Mouse (Mus musculus): ENCODE measurements around the gene Sac3d1. TPM values are rescaled to one million over a fixed set of nuclear protein-coding genes. Genes with fewer than 3 reads are reported as not detected.

Gene Sac3d1
- polyA plus RNA-seq (2014; fragmentation: Nextera tagmentation; extraction: Ambion mirVana): 64.5 and 73.7 TPM in 2 replicates

GRCm38 (mm10) chr19:6117986-6118676 is at the start of gene Sac3d1:
TSS of gene Sac3d1 (minus strand) at chr19:6118650.
- H3K27ac ChIP-seq (ENCODE audit: low read depth, low read length): peak within 1 kb of the TSS; percentile 96
- H3K4me3 ChIP-seq (ENCODE audit: low read depth, low read length): peak within 1 kb of the TSS; percentile 88
- H3K9me3 ChIP-seq (ENCODE audit: control insufficient read depth, low read length): no peaks in the 10 kb centered on the region
- peak within 1 kb of the TSS; percentile 86 for H3K4me2 ChIP-seq (ENCODE audit: low read depth, low read length, severe bottlenecking)
- DNase-seq (ENCODE audit: low spot score) (peak; percentile 94), ATAC-seq (replicated peaks; ENCODE audit: low FRiP score) (peak; percentile 89)
- H3K27me3 ChIP-seq (ENCODE audit: control insufficient read depth, insufficient read depth, low read length): no peaks in the 10 kb centered on the region
- under 1% methylated on average over 76 of the region's 77 CpGs for WGBS
- H3K9ac ChIP-seq (ENCODE audit: low read length): peak within 1 kb of the TSS; percentile 94
- H3K36me3 ChIP-seq (ENCODE audit: control insufficient read depth, insufficient read depth, low read length): peaks cover 8% of the 10 kb centered on the region
- H3K4me1 ChIP-seq (replicated peaks; ENCODE audit: control insufficient read depth, insufficient read depth, low read length): 0 out of 2 replicates have a peak, but pooled peaks cover 2% of the 10 kb centered on the region

DNA sequence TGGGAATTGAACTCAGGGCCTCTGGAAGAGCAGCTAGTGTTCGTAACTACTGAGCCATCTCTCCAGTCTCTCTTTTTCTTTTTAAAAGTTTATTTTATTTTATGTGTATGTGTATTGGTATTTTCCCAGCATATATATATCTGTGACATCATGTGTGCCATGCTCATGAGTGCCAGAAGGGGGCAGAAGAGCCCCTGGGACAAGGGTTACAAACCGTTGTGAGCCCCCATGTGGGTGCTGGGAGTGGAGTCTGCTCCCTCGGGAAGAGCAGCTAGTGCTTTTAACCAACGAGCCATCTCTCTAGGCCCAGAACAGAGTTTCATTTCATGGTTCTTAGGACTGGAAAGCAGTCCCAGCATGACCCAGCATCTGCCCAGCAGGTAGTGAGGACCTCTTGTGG is 48.3 kb upstream of the Sac3d1 start:
- Histone ChIP-seq H3K27ac (ENCODE audit: low read depth, low read length) (no peak overlapping the region), H3K27me3 (ENCODE audit: control insufficient read depth, insufficient read depth, low read length) (no peaks in the 10 kb centered on the region), H3K4me3 (ENCODE audit: low read depth, low read length) (no peak overlapping the region), H3K9ac (ENCODE audit: low read length) (no peak overlapping the region), H3K4me1 (replicated peaks; ENCODE audit: control insufficient read depth, insufficient read depth, low read length) (no peaks in the 10 kb centered on the region), H3K9me3 (ENCODE audit: control insufficient read depth, low read length) (no peaks in the 10 kb centered on the region), H3K4me2 (ENCODE audit: low read depth, low read length, severe bottlenecking) (no peak overlapping the region), H3K36me3 (ENCODE audit: control insufficient read depth, insufficient read depth, low read length) (no peaks in the 10 kb centered on the region)
- ATAC-seq (replicated peaks; ENCODE audit: low FRiP score) (no peak), DNase-seq (ENCODE audit: low spot score) (no peak)
- WGBS: 74% methylated on average over 4 of the region's 4 CpGs

DNA sequence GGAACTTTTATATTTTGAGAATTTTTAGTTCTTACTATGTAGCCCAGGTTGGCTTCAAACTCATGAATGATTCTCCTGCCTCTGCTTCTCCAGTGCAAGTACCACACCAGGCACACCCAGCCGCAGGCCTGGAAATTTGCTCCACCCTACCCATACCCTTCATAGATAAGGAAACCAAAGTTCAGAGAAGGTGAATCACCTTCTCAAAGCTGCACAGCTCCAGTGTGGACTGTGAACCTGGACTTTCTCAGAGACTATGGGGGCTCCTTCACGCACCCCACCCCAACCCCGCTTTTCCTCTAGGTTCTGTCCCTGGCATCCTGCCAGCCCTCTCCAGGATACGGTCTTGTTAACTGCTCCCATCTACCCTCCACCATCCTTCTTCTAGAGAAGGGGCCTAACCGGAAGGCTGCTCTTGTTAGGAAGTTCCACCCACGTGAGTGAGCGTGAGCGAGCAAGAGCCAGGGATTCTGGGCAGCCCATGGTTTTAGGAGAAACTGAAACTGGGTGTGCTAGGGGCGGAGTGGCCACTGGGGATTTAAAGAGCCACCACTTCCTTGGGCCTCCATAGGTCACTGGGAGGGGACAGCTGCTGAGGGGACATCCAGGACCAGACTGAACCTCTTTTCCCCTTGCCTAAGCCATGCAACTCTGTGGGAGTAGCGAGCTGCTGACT is 45.6 kb upstream of the Sac3d1 start:
- Histone ChIP-seq H3K9ac (ENCODE audit: low read length) (no peak overlapping the region), H3K27ac (ENCODE audit: low read depth, low read length) (no peak overlapping the region), H3K4me2 (ENCODE audit: low read depth, low read length, severe bottlenecking) (no peak overlapping the region), H3K9me3 (ENCODE audit: control insufficient read depth, low read length) (no peaks in the 10 kb centered on the region), H3K36me3 (ENCODE audit: control insufficient read depth, insufficient read depth, low read length) (no peaks in the 10 kb centered on the region), H3K4me1 (replicated peaks; ENCODE audit: control insufficient read depth, insufficient read depth, low read length) (no peaks in the 10 kb centered on the region), H3K4me3 (ENCODE audit: low read depth, low read length) (no peak overlapping the region), H3K27me3 (ENCODE audit: control insufficient read depth, insufficient read depth, low read length) (no peaks in the 10 kb centered on the region)
- WGBS: 80% methylated on average over 10 of the region's 10 CpGs
- DNase-seq (ENCODE audit: low spot score) (no peak), ATAC-seq (replicated peaks; ENCODE audit: low FRiP score) (no peak)

- no peak for DNase-seq (ENCODE audit: low spot score)
- Histone ChIP-seq H3K36me3 (ENCODE audit: control insufficient read depth, insufficient read depth, low read length) (no peaks in the 10 kb centered on the region), H3K4me1 (replicated peaks; ENCODE audit: control insufficient read depth, insufficient read depth, low read length) (no peaks in the 10 kb centered on the region), H3K9me3 (ENCODE audit: control insufficient read depth, low read length) (no peaks in the 10 kb centered on the region), H3K27me3 (ENCODE audit: control insufficient read depth, insufficient read depth, low read length) (no peaks in the 10 kb centered on the region), H3K27ac (ENCODE audit: low read depth, low read length) (no peak overlapping the region), H3K4me2 (ENCODE audit: low read depth, low read length, severe bottlenecking) (no peak overlapping the region), H3K9ac (ENCODE audit: low read length) (no peak overlapping the region), H3K4me3 (ENCODE audit: low read depth, low read length) (no peak overlapping the region)
- no peak for ATAC-seq (replicated peaks; ENCODE audit: low FRiP score)
- 78% methylated on average over 6 of the region's 6 CpGs for whole genome bisulfite sequencing
These were observed 38.8 kb upstream of the Sac3d1 start for GRCm38 (mm10) chr19:6157220-6157619.

DNA sequence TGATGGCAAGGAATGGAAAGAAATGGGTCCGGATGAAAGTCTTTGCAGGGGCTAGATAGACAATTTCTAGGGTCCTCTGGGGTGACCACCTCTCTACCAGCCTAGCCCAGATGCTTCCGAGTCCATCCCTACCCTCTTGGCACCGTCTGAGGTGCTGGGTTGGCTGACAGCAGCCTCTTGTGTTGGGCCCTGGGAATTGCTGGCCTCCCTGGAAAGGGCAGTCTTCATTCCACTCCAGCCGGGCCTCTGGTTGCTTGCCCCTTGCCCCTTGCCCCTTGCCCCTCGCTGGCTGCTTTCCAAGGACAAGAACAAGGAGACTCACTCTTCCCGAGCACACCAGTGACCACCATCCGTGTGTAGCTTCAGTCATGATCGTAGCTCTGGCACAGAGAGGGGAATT is 37.9 kb upstream of the Sac3d1 start:
- no peak for DNase-seq (ENCODE audit: low spot score)
- WGBS: 68% methylated on average over 8 of the region's 8 CpGs
- ATAC-seq (replicated peaks; ENCODE audit: low FRiP score): no peak

DNA sequence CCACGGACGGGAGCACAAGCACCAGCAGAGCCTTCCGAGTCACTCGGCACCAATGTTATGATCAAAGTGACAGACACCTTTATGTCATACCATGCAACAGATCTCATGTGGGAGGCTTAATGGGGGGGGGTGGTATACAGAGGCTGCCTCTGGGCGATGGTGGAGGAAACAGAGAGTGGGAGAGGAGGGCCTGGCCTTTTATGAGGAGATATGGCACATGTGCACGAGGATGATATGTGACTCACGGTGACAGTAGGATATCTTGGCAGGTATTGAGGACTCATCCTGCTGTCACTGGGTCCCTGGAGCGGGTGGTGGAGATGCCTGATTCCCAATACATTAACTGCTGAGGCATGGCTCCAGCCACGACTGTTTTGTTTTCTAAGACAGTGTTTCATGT is 36.7 kb upstream of the Sac3d1 start:
- 85% methylated on average over 9 of the region's 9 CpGs for WGBS
- H3K27me3 ChIP-seq (ENCODE audit: control insufficient read depth, insufficient read depth, low read length): no peaks in the 10 kb centered on the region
- H3K4me2 ChIP-seq (ENCODE audit: low read depth, low read length, severe bottlenecking): no peak overlapping the region
- no peak for DNase-seq (ENCODE audit: low spot score)
- H3K4me3 ChIP-seq (ENCODE audit: low read depth, low read length): no peak overlapping the region
- H3K27ac ChIP-seq (ENCODE audit: low read depth, low read length): no peak overlapping the region
- no peaks in the 10 kb centered on the region for H3K4me1 ChIP-seq (replicated peaks; ENCODE audit: control insufficient read depth, insufficient read depth, low read length)
- no peaks in the 10 kb centered on the region for H3K36me3 ChIP-seq (ENCODE audit: control insufficient read depth, insufficient read depth, low read length)
- no peaks in the 10 kb centered on the region for H3K9me3 ChIP-seq (ENCODE audit: control insufficient read depth, low read length)
- ATAC-seq (replicated peaks; ENCODE audit: low FRiP score): no peak
- H3K9ac ChIP-seq (ENCODE audit: low read length): no peak overlapping the region

More for the DNA sequence above, 37.9 kb upstream of the Sac3d1 start:
- H3K27me3 ChIP-seq (ENCODE audit: control insufficient read depth, insufficient read depth, low read length): no peaks in the 10 kb centered on the region
- H3K27ac ChIP-seq (ENCODE audit: low read depth, low read length): no peak overlapping the region
- no peaks in the 10 kb centered on the region for H3K36me3 ChIP-seq (ENCODE audit: control insufficient read depth, insufficient read depth, low read length)
- H3K9me3 ChIP-seq (ENCODE audit: control insufficient read depth, low read length): no peaks in the 10 kb centered on the region
- H3K9ac ChIP-seq (ENCODE audit: low read length): no peak overlapping the region
- H3K4me2 ChIP-seq (ENCODE audit: low read depth, low read length, severe bottlenecking): no peak overlapping the region
- H3K4me1 ChIP-seq (replicated peaks; ENCODE audit: control insufficient read depth, insufficient read depth, low read length): no peaks in the 10 kb centered on the region
- no peak overlapping the region for H3K4me3 ChIP-seq (ENCODE audit: low read depth, low read length)

- Histone ChIP-seq H3K9me3 (ENCODE audit: control insufficient read depth, low read length) (no peaks in the 10 kb centered on the region), H3K9ac (ENCODE audit: low read length) (no peak overlapping the region), H3K27me3 (ENCODE audit: control insufficient read depth, insufficient read depth, low read length) (no peaks in the 10 kb centered on the region), H3K27ac (ENCODE audit: low read depth, low read length) (no peak overlapping the region), H3K4me1 (replicated peaks; ENCODE audit: control insufficient read depth, insufficient read depth, low read length) (0 out of 2 replicates have a peak, but pooled peaks cover 4% of the 10 kb centered on the region), H3K4me2 (ENCODE audit: low read depth, low read length, severe bottlenecking) (no peak overlapping the region), H3K36me3 (ENCODE audit: control insufficient read depth, insufficient read depth, low read length) (no peaks in the 10 kb centered on the region), H3K4me3 (ENCODE audit: low read depth, low read length) (no peak overlapping the region)
- ATAC-seq (replicated peaks; ENCODE audit: low FRiP score) (no peak), DNase-seq (ENCODE audit: low spot score) (no peak)
- WGBS: 86% methylated on average over 5 of the region's 5 CpGs
These were observed 26.4 kb upstream of the Sac3d1 start for GRCm38 (mm10) chr19:6144842-6145241.

- ATAC-seq (replicated peaks; ENCODE audit: low FRiP score) (peak; percentile 72), DNase-seq (ENCODE audit: low spot score) (peak; percentile 87)
- Histone ChIP-seq H3K27me3 (ENCODE audit: control insufficient read depth, insufficient read depth, low read length) (no peaks in the 10 kb centered on the region), H3K4me3 (ENCODE audit: low read depth, low read length) (peak within 1 kb of the TSS; percentile 68), H3K4me1 (replicated peaks; ENCODE audit: control insufficient read depth, insufficient read depth, low read length) (0 out of 2 replicates have a peak, but pooled peaks cover 6% of the 10 kb centered on the region), H3K9me3 (ENCODE audit: control insufficient read depth, low read length) (no peaks in the 10 kb centered on the region), H3K27ac (ENCODE audit: low read depth, low read length) (peak within 1 kb of the TSS; percentile 97), H3K9ac (ENCODE audit: low read length) (peak within 1 kb of the TSS; percentile 83), H3K4me2 (ENCODE audit: low read depth, low read length, severe bottlenecking) (peak within 1 kb of the TSS; percentile 79), H3K36me3 (ENCODE audit: control insufficient read depth, insufficient read depth, low read length) (no peaks in the 10 kb centered on the region)
- WGBS: 2% methylated on average over 15 of the region's 15 CpGs
These were observed 22.9 kb upstream of the Sac3d1 start, which contains the start of gene Arl2 for GRCm38 (mm10) chr19:6141394-6141749. TSS of gene Arl2 (minus strand) at chr19:6141548.

Measured in forebrain, embryonic 11.5 days (tissue).